Mouse (Mus musculus) embryo, embryonic 9.5 days (tissue): ENCODE results near the gene Phf23.
"Not testable (repeated sequence)": the region's sequence is repeated elsewhere in the genome, so short reads cannot be mapped to it uniquely, and the experiment has no call there.

Experiments used
- DNase-seq: peaks from one replicate; pipeline ENCODE4 v3.0.0-alpha.2; 2017; ENCODE audit errors: extremely low spot score

The Phf23 gene

DNA sequence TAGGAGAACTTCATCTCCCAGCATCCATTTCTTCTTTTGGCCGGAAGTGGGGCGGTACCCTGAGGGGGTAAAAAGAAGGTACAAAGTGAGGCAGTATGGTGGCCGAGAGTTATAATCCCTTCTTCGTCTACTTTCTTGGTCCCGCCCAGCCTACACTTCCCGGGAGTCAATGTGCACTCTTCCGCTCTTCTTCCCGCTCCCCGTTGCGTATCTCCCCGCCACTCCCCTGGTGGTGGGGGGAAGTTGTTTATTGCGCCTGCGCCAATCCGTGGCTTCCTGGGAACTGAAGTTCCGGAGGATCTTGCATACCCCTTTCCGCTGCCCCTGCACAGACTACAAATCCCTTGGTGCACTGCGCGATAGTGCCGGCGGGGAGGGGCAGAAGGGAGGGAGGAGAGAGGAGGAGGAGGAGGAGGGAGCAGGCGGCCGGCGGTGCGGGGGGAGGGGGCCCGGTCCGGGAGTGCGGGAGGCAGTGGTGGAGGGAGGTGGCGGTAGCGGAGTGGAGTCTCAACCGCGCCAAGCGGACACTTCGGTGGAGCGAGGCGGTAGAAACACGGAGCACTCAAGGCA is at the start of gene Phf23:
Phf23 (plus strand) TSS at position 387 of the 570 bp plus-strand sequence.
- peak; percentile 99 for DNase-seq

DNA sequence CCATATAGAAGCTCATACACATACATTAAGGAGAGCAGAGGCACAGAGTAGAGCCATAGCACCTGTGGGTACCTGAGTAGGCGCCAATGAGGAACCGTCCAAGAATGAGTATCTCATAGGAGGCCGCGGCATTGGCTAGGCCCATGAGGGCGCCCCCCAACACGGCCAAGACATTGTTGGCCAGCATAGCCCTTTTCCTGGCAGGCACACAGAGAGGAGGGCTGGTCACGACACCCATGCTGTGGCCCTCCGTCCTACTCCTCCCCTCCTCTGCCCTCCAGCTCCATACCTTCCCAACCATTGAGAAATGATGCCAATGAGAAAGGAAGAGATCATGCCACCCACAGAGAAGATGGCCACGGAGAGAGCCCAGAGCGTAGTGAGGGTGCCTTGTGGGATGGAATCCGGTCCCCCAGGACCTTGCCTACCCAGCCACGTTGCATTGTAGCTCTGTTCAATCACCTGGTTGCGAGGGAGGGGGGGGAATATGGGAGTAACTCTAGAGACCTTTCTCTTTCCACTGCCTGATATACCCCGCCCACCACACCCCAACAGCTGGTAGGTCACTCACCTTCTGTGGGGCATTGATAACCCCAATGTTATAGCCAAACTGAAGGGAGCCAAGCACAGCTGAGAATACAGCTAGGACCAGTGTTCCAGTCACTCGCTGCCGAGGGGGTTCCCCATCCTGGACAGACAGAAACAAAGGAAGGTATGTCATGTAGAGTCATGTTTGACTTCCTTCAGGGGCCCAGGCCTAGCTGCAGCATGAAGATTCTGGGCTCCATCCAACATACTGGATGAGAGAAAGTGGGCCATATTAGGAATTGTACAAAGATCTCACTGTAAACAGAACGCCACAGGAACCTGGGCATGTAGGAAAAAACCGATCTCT is 49.3 kb upstream of the Phf23 start:
- DNase-seq, result no peak

- DNase-seq, result no peak
Measured at GRCm38 (mm10) chr11:69947337-69948065, 48.1 kb upstream of the Phf23 start.

DNA sequence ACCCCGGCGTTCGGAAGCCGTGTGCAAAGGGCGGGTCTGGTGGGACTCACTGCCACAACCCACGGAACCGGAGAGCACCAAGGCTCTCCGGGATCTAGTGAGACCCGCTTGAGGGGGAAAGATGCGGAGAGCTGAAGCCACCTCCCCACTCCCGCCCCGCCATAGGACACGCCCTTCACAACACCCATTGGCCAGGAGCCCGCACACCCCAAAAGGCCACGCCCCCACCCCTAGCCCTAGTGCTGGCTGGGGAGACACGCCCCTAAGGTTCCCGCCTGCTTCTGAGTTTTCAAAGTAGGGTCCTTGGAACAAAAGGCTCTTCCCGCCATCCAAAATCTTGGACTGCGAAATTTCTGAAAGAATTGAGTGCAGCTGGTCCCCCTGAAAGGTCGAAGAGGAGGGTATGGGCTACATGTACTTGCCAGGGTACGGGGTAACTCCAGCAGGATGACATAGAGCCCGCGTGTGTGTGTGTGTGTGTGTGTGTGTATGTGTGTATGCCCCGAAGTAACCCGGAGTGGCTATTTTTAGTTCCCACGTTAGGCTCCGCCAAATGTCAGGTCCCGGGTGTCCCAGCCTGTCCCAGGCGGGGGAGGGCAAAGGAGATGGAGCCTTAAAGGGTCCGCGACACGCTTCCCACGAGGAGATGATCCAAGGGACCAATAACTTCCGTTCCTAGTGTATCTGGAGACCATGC is 47.4 kb upstream of the Phf23 start, which contains the start of gene Slc2a4:
Slc2a4 (minus strand) TSS at position 123 of the 697 bp plus-strand sequence.
- peak; percentile 97 for DNase-seq

GRCm38 (mm10) chr11:69948763-69949150 is 46.8 kb upstream of the Phf23 start:
- peak; percentile 90 for DNase-seq

DNA sequence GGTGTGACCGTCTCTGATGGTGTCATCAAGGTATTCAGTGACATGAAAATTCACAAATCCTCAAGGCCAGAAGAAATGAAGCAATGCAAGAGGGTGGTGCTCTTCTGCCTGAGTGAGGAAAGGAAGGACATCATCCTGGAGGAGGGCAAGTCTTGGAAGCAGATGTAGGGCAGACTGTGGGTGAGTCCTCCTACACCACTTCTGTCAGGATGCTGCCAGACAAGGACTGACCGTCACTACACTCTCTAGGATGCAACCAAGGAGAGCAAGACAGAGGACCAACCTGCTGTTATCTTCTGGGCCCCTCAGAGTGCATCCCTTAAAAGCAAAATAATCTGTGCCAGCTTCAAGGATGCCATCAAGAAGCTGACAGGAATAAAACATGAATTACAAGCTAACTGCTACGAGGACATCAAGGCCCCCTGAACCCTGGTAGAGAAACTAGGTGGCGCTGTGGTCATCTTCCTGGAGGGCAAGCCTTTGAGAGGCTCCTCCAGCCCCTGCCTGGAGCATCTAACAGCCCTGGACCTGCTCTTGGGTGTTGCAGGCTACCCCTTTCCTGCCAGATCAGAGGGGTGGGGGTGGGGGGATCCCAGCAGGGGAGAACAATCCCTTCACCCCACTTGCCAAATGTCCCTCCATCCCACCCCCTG is 44.6 kb upstream of the Phf23 start:
- peak; percentile 29 for DNase-seq

DNA sequence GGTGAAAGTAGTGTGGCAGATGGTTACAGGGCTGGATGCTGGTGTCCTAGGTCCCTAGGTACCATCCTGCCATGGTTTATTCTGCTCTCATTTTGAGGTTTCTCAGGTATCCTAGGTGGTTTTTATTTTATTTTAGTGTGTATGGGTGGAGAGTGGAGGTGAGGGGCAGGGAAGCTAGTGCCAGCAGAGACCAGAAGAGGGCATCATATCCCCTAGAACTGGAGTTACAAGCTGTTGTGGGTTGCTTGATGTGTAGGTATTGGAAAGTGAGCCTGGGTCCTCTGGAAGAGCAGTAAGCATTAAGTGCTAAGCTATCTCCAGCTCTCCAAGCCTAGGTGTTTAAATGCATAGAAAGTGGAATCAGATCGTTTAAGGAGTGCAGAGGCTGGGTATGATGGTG is 43.3 kb upstream of the Phf23 start:
- no peak for DNase-seq

DNA sequence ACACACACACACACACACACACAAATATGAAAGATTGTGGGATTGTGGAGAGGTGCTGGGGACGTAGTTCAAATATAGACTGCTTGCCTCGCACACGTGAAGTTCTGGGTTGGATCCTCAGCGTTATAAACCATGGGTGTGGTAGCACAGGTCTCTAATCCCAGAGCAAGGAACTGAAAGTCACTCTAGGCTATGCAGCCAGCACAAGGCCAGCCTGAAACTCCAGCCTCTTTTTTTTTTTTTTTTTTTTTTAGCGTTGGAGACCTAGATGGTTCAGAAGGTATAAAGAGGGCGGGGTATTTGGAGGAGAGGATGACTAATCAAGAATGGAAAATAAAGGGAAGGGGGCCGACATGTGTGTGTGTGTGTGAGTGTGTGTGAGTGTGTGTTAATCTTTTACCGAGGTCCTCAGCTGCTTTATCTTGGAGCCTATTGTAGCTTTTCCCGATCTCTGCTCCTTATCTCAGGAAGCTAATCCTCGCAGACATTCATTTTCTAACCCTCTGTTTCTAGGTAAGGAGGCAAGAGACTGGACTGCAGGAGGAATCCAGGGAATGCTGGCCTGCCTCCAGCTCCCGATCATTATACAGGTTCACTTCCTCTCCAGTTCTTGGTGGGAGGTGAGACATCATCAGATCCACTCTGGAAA is 42.2 kb upstream of the Phf23 start:
- DNase-seq, result no peak

- not testable (repeated sequence) for DNase-seq
Measured at GRCm38 (mm10) chr11:69955618-69956017, 40.0 kb upstream of the Phf23 start.

- no peak for DNase-seq
Measured at GRCm38 (mm10) chr11:69956218-69956617, 39.4 kb upstream of the Phf23 start.

DNA sequence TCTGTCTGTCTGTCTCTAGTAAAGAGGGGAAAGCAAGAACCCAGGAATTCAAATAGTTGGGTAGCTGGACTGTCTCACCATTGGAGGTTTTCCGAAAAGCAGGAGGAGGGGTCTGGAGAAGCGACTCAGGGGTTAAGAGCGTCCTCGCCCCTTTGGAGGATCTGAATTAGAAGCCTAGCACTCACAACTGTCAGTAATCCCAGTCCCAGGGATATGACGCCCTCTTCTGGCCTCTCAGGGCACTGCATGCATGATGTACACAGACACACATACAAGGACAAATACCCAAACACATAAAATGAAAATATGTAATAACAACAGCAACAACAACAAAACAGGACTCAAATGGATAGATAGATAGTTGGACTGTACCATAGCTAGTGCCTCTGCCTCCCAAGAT is 35.0 kb upstream of the Phf23 start:
- no peak for DNase-seq

GRCm38 (mm10) chr11:69961841-69962240 is 33.7 kb upstream of the Phf23 start:
- DNase-seq, result no peak

- peak; percentile 21 for DNase-seq
Measured at GRCm38 (mm10) chr11:69964650-69965270, 30.8 kb upstream of the Phf23 start, which contains the start of gene Cldn7. Gene Cldn7, plus strand, starts transcription at chr11:69964779.

DNA sequence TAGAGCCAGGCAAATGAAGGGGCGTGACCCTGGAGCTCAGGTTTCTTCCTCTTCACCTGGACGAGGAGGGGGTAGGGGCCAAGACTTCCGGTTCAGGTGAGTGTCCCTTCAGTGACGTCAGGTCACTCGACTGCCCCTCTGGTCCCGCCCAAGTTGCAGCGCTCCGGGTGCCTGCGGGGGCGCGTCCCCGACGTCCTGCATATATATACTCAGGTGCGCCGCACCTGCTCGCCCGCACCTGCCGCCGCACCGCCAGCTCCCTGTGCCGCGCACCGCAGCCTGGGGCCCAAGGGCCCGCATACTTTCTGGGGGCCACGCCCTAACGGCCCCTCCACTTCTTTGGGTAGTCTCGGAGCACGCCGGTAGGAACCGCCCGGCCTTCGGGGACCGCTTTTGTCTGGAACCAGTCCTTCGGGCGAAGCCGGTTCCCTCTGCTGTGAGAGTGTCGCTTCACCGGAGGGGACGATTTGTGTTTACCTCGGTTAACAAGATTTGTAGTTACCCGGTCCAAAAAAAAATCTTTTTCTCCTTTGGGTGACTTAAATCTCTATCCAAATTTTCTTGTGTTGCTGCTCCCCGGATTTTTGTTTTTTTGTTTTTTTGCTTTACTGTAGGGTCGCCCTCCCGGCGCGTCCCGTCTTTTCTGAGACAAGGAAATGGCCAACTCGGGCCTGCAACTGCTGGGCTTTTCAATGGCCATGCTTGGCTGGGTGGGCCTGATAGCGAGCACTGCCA is 30.1 kb upstream of the Phf23 start:
- DNase-seq, result peak; percentile 40

GRCm38 (mm10) chr11:69966006-69966859 is 29.3 kb upstream of the Phf23 start:
- peak; percentile 50 for DNase-seq

GRCm38 (mm10) chr11:69966860-69967517 is 28.6 kb upstream of the Phf23 start:
- no peak for DNase-seq

DNA sequence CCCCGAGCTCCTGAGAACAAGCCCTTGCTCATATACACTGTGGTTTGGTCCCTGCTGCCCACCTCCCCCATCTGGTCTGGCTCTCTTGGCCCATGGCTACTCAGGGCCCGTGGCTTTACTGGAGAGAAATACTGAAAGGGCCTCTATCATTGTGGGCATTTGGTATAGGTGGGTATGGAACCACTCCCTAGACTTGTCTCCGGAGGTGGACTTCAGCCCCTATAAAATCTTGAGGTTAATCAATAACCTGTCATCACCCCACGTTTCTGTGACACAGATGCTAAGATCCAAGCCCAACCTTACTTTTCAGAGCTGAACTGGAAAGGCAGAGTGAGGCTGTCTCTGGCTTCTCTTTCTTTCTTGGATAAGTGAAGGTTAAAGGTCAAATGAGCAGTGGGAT is 26.8 kb upstream of the Phf23 start:
- DNase-seq, result no peak

GRCm38 (mm10) chr11:69970222-69970621 is 25.4 kb upstream of the Phf23 start:
- DNase-seq, result no peak
